Mouse (Mus musculus): ENCODE results near the gene Paqr5.

DNA sequence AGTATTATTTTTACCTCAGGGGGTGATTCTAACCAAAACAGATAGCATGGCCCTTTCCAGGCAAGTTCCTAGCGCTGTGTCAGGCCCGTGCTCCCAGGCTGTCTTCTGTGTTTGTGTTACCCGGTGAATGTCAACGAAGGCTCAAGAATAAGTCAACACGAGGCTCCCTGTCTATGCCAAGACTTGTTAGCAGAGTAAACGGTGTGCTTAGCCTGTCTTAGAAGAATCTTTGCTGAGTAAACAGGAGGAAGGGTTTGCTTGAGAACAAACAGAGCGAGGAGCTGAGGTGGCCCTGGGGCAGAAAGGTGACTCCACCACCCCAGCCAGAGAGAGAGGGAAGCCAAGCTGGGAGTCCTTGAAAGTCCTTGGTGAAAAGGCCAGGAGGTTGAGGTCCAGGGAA is 122.5 kb downstream of the Paqr5 start:
- no peak for TF ChIP-seq POLR2A (IDR thresholded peaks at IDR 0.05; ENCODE audit: borderline replicate concordance, extremely low read depth, low read depth, low read length)
- no peak for TF ChIP-seq CTCF (IDR thresholded peaks at IDR 0.05; ENCODE audit: insufficient read depth, low read length)

All from lung, adult 2 months (tissue).